Mouse (Mus musculus) macrophage (primary cell): ENCODE results near the gene Gnb1l. TPM values are rescaled to one million over a fixed set of nuclear protein-coding genes. Genes with fewer than 3 reads are reported as not detected.

Source experiments
- H3K27ac ChIP-seq: fragments of 350-480 bp; formaldehyde crosslinking; 2 replicates; pipeline ENCODE4 v1.9.0; 2021
- H3K36me3 ChIP-seq: fragments of 350-480 bp; formaldehyde crosslinking; 2 replicates; pipeline ENCODE4 v1.9.0; 2021; ENCODE audit errors: inconsistent target
- H3K4me3 ChIP-seq: fragments of 350-480 bp; formaldehyde crosslinking; 2 replicates; pipeline ENCODE4 v1.9.0; 2021; ENCODE audit errors: inconsistent target
- H3K79me2 ChIP-seq: fragments of 350-480 bp; formaldehyde crosslinking; 2 replicates; pipeline ENCODE4 v1.9.0; 2021; ENCODE audit errors: inconsistent target
- WGBS: methylation state at CpG from one replicate; pipeline ENCODE4 v1.1.7; 2026; ENCODE audit warnings: inconsistent platforms; ENCODE audit not compliant: missing documents; 5-methylcytosine and 5-hydroxymethylcytosine counted together
- polyA plus RNA-seq: library from polyadenylated mRNA; stranded (reverse); fragments of 250-400 nt; gene quantifications from 3 replicates; pipeline ENCODE4 v1.2.4, GENCODE M21; 2018; ENCODE audit warnings: inconsistent platforms

Gnb1l gene
- polyA plus RNA-seq, 1 experiment from 2014 or later: 0.89 TPM

DNA sequence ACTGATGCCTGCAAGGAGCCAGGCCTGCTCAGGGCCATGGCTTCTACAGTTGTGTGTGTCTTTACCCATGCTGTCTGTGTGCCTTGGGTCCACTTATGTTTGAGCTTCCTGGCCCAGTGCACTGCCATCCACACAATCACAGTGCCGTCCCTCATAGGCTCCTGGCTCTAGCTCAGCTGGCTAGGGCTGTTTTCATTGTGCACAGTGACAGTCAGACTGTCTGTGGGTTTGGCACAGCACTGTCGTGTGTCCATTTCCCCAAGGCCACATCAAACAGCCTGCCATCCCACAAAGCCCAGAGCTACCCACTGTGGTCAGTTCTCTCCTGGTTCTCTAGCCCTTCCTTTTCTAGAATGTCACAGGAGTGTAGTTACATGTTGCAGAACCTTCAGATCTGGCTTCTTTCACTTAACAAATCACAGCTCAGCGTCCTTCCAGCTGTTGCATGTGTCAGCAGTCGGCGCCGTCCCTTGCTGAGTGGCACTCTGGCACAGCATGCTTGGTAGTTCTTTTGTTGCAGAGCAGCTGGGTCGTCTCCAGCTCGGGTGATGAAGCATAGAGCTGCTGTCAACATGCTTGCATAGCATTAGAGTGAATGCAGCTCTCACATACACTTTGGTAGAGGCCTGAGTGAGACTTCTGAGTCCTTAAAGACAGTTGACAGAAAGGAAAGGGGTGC is 44.8 kb downstream of the Gnb1l start:
- Histone ChIP-seq H3K79me2 (no peaks in the 10 kb centered on the region), H3K27ac (no peak overlapping the region), H3K4me3 (no peak overlapping the region), H3K36me3 (no peaks in the 10 kb centered on the region)
- 92% methylated on average over 8 of the region's 8 CpGs for WGBS

DNA sequence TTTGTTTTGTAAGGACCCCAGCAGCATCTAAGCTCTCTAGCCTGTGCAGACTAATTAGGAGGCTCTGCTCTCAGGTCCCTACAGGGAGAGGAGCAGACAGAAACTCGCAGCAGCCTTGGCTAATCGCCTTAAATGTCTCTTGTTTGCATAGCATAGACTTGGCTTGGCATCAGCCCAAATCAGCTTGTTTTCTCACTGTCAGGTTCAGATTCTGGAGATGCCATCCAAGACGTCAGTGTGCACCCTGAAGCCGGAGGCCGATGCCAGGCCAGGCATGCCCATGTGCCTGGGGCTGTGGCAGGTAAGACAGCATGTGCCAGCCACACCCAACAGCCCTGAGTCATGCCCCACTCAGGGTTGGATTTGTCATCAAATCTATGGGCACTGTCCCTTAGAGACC is 49.4 kb downstream of the Gnb1l start:
- 96% methylated on average over 5 of the region's 5 CpGs for WGBS

DNA sequence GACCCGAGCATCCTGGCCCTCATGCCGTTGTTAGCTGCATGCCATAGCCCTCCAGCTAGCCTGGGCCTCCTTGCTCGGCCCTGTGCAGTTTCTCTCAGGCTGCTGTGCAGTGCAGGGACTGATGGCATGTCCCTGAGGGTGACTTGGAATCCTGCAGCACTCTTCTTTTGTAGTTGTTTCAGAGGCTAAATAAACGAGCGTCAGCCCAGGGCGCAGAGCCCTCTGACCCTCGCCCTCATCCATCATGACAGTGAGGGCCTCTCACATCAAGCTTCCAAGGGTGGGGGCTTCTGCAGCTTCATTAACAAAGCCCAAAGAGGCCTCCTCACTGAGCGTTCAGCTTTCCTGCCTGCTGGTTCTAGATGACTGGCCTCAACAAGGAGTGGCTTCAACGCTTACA is 53.1 kb downstream of the Gnb1l start:
- 84% methylated on average over 9 of the region's 9 CpGs for WGBS
- H3K79me2 ChIP-seq: no peaks in the 10 kb centered on the region
- H3K36me3 ChIP-seq: no peaks in the 10 kb centered on the region
- H3K4me3 ChIP-seq: no peak overlapping the region
- no peak overlapping the region for H3K27ac ChIP-seq

More for the DNA sequence above, 49.4 kb downstream of the Gnb1l start:
- Histone ChIP-seq H3K36me3 (no peaks in the 10 kb centered on the region), H3K4me3 (no peak overlapping the region), H3K27ac (no peak overlapping the region), H3K79me2 (no peaks in the 10 kb centered on the region)

DNA sequence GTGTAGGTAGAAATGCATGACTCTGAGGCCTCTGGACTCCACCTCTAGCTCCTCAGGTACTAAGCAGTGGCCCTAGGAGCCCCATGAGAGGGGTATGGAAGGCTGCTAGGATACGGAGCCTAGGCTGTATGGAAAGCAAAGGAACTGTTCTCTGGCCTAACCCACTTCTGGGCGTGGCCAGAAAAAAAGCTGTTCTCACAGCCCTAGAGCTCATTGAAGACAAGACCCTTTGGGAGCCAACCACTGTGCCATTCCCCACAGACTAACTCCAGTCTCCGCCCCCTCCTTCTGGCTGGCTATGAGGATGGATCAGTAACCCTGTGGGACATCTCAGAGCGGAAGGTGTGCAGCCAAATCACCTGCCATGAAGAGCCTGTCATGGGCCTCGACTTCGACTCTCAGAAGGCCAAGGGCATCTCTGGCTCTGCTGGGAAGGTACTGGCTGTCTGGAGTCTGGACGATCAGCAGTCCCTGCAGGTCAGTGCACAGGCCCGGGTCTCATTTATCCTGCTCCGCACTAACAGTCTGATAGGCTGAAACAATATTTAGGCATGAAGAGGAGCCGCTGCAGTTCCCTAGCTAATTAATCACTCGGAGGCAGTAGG is 53.7 kb downstream of the Gnb1l start:
- Histone ChIP-seq H3K27ac (no peak overlapping the region), H3K79me2 (no peaks in the 10 kb centered on the region), H3K36me3 (no peaks in the 10 kb centered on the region), H3K4me3 (no peak overlapping the region)
- 95% methylated on average over 11 of the region's 11 CpGs for WGBS

DNA sequence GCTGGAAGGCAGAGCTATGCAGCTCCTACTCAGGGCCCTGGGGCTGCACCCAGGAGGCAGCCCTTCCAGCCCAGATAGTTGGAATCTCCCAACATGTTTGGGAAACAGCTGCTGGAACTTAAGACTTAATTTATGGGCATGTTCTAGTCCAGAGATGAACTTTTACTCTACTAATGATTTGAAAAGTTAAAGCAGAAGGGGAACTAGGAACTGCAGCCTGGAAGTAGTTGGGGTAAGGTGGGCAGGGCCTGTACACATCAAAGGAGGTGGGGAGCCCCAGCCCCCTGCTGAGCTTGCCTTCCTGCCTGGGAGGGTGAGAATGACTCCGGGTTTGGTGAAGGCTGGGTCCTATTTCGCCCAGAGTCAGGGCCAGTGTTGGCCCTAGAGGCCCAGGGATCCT is 56.2 kb downstream of the Gnb1l start:
- 53% methylated on average over 2 of the region's 2 CpGs for WGBS

DNA sequence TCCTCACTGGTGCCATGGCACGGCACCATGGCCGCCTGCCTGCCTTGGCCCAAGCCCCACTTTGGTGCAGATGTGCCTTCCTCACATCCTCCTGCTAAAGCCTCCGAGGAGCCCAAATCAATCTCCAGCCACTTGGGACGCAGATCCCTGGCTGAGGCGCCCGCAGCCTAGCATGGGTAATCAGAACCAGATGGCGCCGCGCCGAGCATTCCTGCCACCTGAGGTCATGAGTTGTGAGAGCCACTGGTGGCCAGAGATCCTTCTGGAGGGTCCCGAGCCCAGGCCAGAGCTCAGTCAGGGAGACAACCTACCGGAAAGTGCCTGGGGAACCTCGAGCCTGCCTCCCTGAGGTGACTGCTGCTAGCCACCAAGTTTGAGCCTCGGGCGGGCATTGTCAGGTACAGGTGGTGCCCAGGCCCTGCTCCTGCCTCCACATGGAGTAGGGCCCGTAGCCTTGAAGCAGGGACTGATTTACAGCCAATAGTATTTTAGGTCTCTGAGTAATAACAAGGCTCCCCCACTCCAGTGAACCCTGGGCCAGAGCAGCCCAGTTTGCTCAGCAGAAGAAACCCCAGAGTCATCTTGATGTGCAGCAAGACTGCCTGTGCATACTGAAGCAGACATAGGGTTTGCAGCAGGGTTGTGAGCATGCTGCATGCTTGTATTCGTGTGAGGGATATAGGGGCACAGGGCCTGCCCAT is 56.9 kb downstream of the Gnb1l start:
- no peaks in the 10 kb centered on the region for H3K36me3 ChIP-seq
- H3K27ac ChIP-seq: no peak overlapping the region
- H3K79me2 ChIP-seq: no peaks in the 10 kb centered on the region
- WGBS: 90% methylated on average over 16 of the region's 17 CpGs
- no peak overlapping the region for H3K4me3 ChIP-seq

More for the DNA sequence above, 56.2 kb downstream of the Gnb1l start:
- Histone ChIP-seq H3K79me2 (no peaks in the 10 kb centered on the region), H3K36me3 (no peaks in the 10 kb centered on the region), H3K4me3 (no peak overlapping the region), H3K27ac (no peak overlapping the region)

DNA sequence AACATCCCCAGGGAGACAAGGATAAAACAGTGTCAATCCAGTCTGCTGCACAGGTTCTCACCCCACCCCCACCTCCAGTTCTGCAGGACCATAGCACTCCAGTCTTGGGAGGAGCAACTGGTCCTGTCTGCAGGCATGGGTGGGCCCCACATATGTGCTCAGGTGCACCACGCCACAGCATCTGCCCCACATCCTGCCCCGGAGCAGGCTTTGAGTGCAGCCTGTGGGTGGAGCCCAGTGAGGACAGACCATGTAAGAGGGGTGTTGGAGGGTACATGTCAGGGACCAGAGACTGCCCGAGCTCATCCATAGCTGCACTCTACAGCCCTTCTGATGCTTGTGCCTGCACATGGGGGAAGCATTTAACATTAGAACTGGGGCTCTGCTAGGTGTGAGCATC is 57.9 kb downstream of the Gnb1l start:
- 100% methylated on average over 2 of the region's 3 CpGs for WGBS
- Histone ChIP-seq H3K27ac (no peak overlapping the region), H3K36me3 (no peaks in the 10 kb centered on the region), H3K4me3 (no peak overlapping the region), H3K79me2 (no peaks in the 10 kb centered on the region)

DNA sequence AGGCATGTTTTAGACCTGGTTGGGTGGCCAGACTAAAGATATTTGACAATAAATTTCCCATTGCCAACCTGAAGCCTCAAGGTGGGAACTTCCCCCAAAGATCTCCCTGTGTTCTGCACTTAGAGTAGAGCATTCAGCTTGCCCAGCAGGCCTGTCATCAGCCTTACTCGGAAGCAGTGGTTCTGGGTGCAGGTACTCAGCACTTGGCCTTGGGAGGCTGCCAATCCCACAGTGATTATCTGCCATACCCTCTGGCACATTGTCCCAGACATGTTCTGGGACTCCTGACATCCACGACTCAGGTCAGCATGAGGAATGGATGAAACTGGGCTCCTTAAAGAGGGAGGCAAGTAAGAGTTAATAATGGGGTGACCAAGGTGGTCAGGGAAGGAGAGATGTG is 66.0 kb downstream of the Gnb1l start:
- no peak overlapping the region for H3K27ac ChIP-seq
- no peaks in the 10 kb centered on the region for H3K36me3 ChIP-seq
- H3K79me2 ChIP-seq: no peaks in the 10 kb centered on the region
- WGBS: 98% methylated on average over 2 of the region's 2 CpGs
- no peak overlapping the region for H3K4me3 ChIP-seq

DNA sequence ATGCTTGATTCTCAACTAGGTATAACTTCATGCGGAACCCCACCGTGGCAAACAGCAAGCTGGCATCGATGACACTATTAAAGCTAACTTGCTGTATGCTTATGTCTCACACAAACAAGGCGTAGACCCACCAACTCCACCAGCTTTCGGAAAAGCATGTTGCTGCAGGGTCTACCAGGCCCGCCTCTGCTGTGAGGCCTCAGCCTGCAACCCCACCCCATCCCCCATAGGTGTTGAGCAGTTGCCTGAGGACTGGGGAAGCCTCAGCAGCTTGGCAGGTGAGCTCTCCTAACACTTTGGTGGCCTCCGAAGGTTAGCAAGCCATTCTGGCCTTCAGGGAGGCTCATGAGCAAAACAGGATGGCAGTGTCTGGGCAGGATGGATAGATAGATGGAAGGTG is 70.1 kb downstream of the Gnb1l start:
- Histone ChIP-seq H3K79me2 (no peaks in the 10 kb centered on the region), H3K4me3 (no peak overlapping the region), H3K36me3 (no peaks in the 10 kb centered on the region), H3K27ac (no peak overlapping the region)
- WGBS: 88% methylated on average over 7 of the region's 7 CpGs

DNA sequence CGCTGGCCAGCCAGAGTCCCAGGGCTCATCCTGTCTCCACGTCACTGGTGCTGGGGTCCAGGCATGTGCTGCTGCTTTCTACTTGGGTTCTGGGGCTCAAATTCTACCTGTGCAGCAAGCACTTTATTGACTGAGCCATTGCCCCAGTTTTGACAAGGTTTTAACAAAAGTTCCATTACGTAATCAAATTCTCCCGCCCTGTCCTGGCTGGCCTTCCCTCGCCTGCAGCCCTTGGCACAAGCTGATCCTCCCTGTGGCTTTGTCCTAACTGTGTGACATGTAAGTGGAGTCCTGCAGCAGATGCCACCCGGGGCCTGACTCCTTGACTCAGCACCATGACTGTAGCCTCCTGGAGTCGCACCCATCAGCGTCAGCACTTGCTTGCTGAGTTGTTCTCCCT is 75.7 kb downstream of the Gnb1l start:
- 80% methylated on average over 8 of the region's 8 CpGs for WGBS
- no peaks in the 10 kb centered on the region for H3K36me3 ChIP-seq
- no peaks in the 10 kb centered on the region for H3K79me2 ChIP-seq
- H3K4me3 ChIP-seq: no peak overlapping the region
- no peak overlapping the region for H3K27ac ChIP-seq

DNA sequence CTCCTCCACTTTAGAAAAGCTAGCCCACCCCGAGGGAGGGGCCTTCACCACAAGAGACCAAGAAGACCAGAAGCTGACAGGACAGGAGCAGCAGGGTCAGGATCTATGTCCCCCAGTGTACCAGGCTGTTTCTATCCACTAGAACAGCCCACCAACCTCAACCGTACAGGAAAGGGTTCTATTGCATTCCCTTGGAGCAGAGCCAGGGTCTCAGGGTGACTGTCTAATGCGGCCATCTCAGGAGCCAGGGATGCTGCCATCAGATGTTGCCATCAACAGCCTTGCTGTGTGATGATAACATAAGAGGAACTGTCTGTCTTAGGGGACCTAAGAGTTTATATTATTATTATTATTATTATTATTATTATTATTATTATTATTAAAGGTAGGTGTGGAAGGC is 78.6 kb downstream of the Gnb1l start:
- no peak overlapping the region for H3K4me3 ChIP-seq
- no peaks in the 10 kb centered on the region for H3K36me3 ChIP-seq
- no peak overlapping the region for H3K27ac ChIP-seq
- WGBS: 40% methylated on average over 3 of the region's 3 CpGs
- H3K79me2 ChIP-seq: no peaks in the 10 kb centered on the region

DNA sequence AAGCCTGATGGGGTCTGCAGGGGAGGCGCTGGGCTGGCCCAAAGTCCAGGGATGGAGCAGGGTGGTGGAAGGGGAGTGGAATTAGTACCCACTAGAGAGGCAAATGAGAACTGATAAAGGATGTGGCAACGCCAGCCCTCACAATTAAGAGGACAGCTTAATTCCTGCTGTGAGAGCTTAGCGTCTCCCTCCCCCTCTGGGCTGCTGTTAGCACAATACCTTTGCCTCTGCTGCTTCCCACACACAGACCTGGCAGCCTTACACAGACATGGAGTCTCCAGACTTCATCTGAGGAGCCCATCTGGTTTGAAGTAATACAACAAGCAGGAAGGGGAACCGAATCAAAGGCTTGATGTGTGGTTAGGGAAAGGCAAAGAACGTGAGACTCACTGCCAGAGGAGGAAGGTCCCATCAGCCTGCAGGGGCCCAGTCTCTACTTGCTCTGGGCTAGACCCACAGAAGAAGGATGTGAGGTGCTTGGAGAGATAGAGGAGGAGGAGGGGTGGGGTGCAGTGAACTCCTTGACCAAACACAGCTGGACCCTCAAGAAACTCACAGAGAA is 79.2 kb downstream of the Gnb1l start:
- Histone ChIP-seq H3K27ac (no peak overlapping the region), H3K36me3 (no peaks in the 10 kb centered on the region), H3K79me2 (no peaks in the 10 kb centered on the region), H3K4me3 (no peak overlapping the region)
- WGBS: 25% methylated on average over 5 of the region's 5 CpGs

DNA sequence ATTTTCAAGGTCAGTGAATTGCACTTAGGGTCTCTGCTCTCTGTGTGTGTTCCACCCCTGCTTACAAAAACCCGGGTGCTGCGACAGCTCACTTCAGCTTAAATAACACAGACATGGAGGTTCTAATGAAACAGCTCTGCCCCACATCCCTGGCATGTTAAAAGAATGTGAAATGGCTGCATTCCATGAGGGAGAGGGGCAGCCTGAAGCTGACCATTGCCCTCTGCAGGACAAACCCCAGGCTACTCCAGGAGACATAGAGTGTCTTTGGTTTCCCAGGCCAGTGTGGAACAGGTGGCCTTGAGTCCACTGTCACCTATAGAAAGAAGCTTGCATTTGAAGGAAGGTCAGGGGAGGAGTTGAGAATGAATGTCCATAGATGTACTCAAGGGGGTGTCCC is 81.9 kb downstream of the Gnb1l start:
- WGBS: 69% methylated on average over 2 of the region's 2 CpGs

DNA sequence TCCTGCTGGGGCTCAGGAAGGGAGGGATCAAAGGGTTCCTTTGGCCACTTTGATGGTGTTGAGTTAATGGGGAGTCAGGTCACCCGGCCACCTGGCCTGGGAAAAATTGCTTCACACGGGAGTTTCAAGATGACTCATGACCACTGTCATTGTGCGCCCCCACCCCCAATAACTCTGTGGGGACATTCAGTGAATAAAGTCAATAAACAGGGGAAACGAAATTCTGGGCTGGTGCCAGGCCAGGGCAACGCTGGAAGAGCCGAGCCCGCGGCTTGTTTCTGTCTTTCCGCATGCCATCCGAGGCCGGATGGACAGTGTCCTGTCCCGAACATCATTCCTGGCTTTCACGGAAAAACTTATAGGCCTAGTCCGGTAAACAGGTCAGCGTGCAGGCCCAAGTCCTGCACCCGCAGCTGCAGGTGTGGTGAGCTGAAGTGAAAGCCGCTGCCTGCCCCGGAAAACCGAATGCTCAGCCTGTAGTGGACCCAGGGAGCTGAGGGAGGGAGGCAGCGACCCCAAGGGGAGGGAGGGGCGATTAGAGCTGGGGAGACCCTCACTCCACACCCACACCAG is 82.6 kb downstream of the Gnb1l start:
- no peak overlapping the region for H3K4me3 ChIP-seq
- H3K36me3 ChIP-seq: no peaks in the 10 kb centered on the region
- 13% methylated on average over 19 of the region's 21 CpGs for WGBS
- H3K79me2 ChIP-seq: no peaks in the 10 kb centered on the region
- H3K27ac ChIP-seq: no peak overlapping the region

More for the DNA sequence above, 81.9 kb downstream of the Gnb1l start:
- Histone ChIP-seq H3K4me3 (no peak overlapping the region), H3K27ac (no peak overlapping the region), H3K79me2 (no peaks in the 10 kb centered on the region), H3K36me3 (no peaks in the 10 kb centered on the region)
